Mouse (Mus musculus): ENCODE data around the gene Tsen54.
"Not testable (repeated sequence)": the region's sequence is repeated elsewhere in the genome, so short reads cannot be mapped to it uniquely, and the experiment has no call there.

Tsen54 gene

DNA sequence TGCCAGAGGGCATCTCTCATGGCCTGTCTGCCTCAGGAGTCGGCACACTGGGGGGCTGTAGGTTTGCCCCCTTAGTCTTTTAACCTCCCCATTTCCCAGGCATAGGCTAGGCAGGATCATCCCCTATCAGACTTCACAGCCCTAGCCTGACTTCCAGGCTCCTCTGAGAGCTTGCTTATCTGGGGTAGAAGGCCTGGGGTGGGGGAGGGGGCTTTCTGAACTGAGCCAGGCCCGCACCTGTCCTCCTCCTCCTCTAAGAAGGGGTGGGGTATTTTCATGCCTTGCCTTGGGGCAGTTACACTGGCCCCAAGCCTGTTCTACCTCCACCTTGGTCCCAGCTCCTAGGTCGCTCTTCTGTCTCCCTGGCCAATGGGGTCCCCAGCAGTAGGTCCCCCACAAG, 17.0 kb downstream of the Tsen54 start:
- no peak for DNase-seq

DNA sequence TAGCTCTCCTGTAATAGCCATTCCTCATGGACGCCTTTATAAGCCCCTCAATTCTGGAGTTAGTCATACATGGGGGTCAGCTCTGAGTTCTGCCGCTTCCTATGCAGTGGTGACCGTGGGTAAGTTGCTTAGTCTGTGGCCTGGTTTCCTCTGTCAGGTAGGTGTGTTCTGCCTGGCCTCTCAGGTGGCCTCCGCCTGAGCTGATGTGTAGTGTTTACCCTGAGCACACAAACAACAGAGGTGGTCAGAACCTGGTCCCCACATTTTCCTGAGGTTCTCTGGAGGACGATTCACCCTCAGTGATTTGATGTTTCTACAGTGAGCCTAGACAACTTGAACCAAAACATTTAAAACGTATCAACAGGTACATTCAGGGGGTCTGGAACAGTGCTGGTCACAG, 17.5 kb downstream of the Tsen54 start:
- DNase-seq: no peak

DNA sequence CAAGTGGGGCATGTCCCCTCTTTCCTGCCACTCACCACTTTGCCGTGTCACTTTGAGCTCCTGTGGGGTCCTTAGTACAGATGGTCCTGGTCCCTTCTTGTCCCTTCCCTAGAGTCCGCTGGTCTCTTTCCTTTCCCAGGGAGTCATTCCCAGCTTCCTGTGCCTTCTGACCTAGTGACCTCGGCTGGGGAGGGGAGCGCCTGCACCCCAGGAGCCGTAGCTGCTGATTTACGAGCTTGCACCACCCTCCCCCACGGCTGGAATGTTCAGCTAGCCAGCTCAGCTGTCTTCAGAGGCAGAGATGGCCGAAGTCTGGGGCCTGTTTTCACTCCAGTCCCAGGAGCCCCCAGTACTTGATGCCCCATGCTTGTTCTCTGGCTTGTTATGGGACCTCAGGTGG, 18.0 kb downstream of the Tsen54 start:
- DNase-seq: no peak

DNA sequence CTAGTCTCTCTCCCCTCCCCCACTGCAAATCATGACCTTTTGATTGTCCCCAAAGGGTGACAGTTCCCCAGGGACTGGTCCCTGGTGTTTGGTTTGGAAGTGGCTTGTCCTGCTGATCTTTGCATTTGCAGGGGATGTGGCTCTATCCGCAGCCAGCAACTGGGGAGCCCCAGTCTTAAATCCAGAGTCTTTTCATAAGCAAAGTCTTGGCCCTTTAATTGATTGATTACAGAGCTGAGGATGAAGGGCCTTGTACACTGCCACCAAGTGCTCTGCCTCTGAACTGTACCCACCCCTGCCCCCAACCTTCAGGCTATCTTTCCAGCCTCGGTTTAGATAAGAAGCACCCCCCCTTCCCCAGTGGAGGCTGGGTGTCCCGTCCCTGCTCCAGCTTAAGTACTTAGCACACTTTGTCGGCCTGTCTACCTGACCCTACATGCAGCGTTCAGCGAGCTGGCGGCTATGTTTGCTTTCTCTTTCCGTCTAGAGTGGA, 18.5 kb downstream of the Tsen54 start:
- DNase-seq: no peak

DNA sequence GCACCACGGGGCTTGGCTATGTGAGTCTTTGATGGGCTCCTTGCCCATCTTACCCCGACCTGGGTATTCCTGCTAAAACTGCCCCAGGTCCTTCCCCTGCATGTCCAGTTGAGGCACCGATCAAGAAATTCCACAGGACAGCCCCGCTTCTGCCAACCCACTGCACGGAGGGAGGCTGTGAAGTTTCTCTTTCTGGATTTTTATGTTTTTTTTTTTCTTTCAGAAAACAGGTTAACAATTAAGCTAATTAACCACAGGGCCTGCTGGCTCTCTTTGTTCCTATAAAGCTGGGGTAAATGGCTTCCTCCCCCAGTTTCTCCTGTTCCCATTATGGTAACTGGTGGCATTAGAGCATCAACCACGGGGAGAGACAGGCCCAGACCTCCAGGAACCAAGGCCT, 19.5 kb downstream of the Tsen54 start:
- DNase-seq: no peak

DNA sequence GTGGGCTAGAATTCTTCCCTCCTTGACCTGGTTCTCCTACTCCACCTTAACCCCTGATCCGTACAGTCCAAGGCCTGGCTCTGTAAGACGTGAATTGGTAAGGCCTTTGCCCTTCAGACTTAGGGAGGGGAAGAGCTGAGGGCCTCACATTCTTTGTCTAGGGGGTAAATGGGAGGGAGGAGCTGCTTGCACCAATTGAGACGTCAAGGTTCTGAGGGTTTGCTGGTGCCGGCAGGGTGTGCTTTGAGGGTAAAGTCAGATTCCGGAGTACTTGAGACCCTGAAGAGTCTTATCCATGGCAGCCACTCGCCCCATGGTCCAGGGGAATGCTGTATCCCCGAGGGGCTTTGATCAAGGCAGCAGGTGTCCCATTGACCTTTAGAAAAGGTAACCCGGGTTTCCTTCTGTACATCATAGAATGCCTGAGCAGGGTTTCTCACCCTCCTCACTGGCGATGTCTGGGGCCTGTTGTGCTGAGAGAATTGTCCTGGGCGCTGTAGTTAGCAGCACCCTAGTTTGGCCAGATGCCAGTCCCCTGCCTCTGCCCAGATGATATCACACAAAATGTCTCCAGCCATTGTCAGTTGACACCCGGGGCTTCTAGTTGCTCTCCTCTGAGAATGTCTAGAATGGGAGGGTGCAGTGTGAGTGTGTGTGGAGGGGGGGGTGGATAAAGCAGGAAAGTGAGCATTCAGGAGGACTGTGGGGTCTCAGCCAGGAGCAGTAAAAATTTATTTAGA, 22.3 kb downstream of the Tsen54 start:
- DNase-seq: no peak

DNA sequence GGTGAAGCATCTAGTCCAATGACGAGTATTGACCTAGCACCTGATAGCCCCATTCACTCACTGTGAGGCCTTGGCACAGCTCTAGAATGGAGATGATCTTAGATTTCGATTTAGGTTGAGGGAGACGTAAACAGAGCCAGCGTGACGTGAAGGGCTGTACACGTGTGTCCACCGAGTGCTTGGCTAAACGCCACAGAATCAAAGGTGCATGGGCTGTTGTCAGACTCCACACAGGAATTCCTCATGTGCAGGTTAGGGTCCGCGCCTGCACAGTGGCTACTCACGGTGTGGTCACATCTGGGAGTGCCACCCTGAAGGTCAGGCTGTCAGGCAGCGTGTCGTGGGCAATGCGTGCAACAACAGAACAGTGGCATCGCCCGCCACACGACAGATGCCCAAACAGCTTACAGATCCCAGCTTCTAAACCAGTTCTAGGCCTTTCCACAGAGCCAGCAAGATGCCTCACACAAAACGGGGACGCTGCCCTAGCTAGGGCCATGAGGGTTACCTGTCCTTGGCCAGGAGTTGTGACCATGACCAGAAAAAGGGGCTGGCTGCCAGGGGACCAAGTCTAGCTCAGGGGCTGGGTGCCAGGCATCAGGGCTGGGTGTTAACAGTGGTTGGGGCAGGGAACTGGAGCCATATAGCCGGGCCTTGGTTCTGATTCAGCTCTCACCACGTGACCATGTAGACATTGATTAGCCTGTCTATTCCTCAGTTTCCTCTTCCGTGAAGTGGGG, 23.3 kb downstream of the Tsen54 start:
- no peak for DNase-seq

DNA sequence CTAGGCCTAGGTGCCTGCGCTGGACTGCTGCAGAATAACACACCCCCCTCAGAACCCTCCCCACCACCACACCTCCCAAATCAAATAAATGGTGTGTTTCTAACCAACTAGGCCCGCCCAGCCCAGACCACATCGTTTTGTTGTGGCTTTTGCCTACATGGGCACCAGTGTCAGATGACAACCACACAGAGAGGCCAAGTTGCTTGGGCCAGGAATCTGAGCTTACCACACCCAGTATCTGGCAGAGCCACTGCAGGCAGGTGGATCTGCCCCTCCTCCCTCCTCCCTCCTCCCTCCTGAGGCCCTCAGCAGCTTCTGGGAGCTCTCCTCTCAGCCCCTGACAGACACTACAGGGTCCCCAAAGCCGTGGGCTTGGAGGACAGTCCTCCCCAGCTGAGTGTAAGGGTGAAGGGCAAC, 24.4 kb downstream of the Tsen54 start:
- no peak for DNase-seq

DNA sequence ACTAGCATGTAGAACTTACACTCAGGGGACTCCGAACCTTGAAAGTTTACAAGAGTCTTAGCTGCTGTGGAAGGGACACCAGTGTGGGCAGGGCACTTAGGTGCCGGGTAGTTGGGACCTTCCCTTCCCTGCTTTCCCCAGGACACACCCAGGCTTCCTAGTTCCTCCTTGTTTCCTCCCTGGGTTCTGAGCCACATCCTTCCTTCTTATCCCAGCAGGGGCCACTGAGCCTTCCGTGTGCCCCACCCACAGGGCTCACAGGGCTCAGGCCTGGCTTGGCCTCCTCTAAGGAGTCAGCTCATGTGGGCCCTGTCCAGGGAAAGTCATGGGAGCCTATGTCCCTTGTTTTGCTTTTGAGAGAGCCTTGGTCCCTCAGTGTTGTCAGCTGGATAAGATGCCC, 25.2 kb downstream of the Tsen54 start:
- DNase-seq: no peak

DNA sequence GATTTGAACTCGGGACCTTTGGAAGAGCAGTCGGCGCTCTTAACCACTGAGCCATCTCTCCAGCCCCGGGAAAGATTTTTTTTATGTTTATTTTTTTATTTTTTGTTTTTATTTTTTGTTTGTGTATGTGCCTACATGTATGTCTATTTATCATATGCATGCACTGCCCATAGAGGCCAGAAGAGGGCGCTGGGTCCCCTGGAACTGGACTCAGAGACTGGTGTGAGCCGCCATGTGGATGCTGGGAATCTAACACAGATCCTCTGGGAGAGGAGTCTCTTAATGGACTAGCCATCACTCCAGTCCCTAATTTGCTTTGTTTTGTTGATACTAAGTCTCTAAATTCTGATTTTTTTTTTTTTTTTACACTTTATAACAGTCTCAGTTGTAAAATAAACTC, 26.5 kb downstream of the Tsen54 start:
- DNase-seq: no peak

DNA sequence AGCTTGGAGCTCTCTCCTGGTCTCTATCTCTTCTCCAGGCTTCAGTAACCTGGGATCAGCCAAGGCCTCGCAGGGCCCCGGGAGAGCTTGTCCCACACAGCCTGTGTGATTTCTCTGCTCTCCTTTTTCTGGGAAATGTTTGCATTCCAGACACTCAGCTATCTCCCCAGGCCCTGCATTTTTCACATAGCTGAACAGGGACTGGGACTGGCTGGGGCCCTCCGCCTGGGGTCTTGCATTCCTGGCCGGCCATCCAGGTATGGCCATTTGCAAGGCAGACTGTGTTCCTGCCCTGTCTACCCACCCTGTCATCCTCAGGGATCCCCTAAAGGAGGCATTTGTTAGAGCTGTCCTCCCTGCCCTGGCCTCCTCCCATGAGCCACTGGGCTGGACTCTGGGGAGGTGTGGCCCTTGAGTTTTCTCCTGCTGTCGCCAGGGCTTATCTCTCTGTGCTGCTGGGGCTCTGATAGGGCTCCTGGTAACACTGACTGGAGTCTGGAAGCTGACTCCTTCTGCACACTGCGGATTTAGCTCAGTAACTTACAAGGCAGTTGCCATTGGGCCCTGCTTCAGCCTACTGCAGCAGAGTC, 27.5 kb downstream of the Tsen54 start:
- DNase-seq: no peak

DNA sequence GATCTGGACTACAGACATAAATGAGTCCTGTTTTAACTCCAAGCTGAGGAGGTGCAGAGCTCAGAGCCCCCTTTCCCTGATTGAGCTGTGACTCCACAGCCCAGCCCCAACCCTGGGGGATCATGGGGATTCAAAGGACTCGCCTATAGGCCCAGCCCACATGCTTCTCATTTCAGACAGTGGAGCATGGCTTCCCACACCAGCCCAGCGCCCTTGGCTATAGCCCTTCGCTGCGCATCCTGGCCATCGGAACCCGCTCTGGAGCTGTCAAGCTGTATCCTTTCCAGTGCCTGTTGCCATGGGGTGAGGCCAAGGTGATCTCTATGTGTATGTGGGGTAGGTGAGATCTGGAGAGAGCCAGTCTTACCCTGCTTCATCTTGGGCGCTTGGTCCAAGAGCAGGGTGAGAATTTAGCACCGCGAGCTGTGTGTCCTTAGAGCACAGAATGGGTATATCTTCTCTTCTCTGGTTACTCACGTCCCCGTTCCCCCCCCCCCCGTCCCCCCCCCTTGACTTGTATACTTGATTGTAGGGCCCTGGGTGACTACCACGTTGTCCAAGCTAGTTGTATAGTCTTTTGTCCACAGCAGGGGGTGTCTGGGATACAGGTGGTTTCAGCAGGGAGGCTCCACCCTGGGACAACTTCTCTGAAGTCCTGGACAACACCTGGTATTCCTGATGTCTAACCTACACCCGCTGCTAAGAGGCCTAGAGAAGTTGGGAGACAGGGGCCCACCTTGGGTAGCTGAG, 28.8 kb downstream of the Tsen54 start:
- DNase-seq: no peak

DNA sequence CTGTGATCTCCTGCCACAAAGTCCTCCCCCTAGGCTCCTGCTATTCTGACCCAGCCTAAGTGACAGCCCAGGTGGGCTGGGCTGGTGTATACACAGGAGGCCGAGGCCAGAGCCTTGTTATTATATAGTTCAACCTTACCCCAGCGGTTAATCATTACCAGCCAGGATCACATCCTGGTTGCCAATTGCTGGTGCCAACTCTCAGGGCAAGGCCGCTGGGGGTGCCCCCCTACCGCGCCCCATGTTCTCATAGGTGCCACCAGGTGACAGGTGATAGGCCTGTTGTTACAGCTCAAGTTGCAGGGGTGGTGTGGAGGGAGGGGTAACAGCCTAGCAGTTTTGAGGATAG, 29.3 kb downstream of the Tsen54 start:
- no peak for DNase-seq

DNA sequence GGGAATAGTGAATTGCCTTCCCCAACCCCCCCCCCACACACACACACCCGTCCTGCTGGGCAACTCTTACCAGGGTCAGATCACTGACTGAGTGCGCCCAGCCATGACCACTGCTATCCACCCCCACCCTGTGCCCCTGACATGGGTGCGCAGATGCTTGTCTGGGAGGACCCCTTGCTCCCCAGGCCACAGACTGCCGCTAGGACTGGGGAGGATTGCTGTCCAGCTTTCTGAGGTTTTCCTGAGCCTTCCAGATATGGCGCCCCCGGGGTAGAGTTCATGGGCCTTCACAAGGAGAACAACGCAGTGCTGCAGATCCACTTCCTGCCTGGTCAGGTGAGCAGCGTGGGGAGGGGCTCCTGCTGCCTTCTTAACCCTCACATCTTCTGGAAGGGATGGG, 29.7 kb downstream of the Tsen54 start:
- DNase-seq: no peak

DNA sequence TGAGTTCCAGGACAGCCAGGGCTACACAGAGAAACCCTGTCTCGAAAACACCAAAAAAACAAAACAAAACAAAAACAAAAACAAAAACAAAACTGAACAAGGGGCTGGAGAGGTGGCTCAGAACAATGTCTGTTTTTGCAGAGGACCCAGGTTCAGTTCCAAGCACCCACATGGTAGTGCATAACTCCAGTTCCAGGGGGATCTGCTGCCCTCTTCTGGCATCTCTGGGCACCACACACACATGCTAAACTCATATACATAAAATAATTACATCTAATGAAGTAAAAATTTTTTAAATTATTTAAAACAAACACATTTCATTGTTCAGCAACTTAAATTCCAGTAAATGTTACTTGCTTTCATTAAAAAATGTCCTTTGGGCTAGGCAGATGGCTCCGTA, 31.3 kb downstream of the Tsen54 start:
- no peak for DNase-seq

DNA sequence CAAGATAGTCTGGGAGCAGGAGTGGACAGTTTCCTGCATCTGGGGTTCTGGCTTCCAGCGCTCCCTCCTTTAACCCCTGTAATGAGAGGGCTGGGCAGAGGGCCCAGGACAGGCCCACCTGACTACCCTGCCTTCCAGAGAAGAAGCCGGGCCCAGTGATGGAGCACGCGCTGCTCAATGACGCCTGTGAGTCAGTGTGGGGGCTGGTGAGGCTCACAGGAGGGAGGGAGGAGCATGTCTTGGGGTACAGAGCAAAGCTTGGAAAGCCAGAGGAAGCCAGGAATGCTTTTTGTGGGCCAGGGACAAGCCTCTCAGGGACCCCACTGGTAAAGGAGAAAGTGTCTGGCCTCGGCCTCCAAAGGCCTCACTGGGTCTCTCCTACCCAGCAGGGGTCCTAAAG, 40.1 kb downstream of the Tsen54 start:
- DNase-seq: no peak

DNA sequence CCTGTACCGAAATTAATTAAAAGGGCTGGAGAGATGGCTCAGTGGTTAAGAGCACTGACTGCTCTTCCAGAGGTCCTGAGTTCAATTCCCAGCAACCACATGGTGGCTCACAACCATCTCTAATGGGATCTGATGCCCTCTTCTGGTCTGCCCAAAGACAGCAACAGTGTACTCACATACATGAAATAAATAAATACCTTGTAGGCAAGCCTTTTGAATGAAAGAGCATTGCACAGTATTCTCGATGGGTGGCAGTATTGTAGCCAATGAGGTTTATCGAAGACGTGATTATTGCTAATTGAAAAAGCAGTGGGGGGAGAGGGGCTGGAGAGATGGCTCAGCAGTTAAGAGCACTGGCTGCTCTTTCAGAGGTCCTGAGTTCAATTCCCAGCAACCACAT, 42.6 kb downstream of the Tsen54 start:
- not testable (repeated sequence) for DNase-seq

DNA sequence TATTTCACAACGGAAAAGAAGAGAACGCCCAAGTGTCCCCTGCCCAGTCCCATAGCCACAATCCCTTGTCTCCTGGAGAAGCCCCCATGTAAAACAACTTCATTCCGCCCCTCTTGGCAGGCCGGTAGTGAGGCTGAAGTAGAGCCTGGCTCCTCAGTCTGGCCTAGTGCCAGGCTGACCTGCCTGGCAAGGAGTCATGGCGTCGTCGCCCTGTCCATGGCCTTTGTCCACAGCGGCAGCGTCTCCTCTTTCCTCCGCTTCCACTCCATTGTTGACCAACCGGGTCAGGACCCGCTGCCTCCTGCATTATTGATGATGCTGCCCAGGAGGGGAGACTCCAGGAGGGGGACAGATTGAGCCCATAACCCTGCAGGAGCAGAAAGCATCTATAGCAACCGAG, 43.4 kb downstream of the Tsen54 start:
- no peak for DNase-seq

DNA sequence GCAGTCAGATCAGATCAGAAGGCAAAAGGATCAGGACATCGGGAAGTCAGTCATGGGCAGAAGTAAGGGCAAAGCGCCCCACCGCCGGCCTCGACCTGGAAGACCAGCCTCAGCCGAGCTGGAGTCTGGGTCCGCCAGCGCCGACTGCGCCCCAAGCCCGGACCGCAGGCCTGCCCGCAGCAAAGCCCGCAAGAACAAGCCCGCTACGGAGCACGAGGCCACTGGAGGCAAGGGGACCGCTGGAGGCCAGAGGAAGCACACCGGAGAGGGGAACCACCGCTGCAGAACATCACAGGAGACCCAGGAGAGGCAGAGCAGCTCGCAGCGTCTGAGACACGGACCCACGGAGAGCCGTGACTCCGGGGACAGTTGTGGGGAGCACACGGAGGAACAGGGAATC, 43.8 kb downstream of the Tsen54 start, which contains the start of gene Myo15b:
Gene Myo15b, plus strand, starts transcription at position 53 of the 400 bp plus-strand sequence.
- DNase-seq: no peak

DNA sequence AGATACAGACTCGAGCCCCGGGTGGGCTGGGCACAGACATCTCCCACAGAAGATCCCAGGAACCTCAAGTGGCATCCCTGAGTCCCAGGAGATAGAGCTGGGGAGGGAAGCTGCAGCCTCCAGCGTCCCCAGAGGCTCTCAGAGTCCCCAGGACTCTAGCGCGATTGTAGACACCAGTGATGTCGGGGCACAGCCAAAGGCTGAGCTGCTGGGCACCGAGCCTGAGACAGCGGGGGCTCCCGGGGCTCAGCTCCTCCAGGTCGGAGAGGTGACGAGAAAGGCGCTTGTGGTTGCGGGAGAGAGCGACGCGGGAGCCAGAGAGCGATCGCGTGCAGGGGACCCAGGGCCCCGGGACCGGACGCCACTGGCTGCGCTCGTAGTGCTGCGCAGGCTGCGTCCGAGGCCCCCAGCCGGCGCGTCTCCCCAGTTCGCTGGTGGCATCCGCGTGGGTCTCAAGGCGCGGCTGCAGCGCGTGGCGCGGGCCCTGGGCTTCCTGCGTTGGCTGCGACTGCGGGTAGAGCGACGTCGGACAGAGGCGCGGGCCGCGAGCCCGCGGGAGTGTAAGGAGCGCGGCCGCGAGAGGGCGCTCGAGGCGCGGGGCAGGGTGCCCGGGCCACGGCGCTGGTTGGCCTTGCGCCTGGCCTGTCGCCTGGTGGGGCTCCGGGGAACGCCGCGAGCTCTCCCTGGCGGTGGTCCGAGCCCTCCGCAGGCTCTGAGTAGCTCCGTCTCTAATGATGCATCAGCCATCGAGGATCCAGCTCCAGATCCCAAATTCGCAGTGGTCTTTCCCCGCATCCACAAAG, 44.8 kb downstream of the Tsen54 start:
- DNase-seq: peak; percentile 89

DNA sequence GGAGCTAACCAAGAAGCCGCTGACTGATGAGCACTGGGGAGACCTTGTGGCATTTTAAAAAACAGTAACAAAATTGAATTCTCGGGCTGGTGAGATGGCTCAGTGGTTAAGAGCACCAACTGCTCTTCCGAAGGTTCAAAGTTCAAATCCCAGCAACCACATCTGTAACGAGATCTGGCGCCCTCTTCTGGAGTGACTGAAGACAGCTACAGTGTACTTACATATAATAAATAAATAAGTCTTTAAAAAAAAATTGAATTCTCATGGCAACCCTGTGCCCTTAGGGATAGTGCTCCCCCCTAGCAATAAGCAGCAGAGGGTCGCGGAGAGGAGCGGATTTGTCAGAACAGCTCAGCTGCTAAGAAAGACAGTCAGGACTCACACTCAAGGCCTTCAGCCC, 49.4 kb downstream of the Tsen54 start:
- DNase-seq: no peak

DNA sequence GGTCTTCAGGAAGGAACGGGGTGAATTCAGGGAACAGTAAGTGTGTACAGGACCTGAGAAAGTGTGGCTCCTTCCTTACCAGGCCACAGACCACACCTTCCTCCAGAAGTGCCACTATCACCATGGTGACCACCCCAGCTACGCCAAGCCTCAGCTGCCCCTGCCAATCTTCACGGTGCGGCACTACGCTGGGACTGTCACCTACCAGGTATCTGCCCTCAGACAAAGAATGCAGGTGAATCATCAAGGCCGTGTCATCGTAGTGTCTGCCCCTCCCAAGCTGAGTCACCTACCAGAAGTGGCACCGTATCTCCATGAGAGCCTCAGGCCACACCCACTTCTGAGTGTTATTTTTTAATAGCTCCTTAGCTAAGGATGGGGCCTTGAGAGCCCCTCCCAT, 54.9 kb downstream of the Tsen54 start:
- DNase-seq: no peak

DNA sequence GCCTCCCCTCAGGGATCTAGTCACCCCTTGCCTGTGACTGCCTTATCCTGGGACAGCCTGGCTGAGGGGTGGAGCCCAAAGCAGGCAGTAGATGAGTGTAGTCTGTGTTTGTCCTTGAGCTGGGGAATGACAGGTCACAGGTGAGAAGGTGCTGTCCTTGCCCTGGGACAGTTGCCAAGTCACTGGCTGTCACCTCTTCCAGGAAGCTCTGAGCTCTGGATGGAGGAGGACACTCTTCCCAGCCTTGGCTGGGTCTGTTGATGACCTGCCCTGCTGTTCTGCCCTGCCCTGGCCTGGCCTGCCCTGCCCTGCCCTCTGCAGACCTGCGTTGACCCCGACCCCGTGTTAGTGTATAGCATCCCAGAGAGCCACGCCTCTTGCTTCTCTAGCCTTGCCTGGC, 57.9 kb downstream of the Tsen54 start:
- DNase-seq: no peak
